Mouse (Mus musculus): ENCODE measurements around the gene Rft1. TPM values are rescaled to one million over a fixed set of nuclear protein-coding genes. Genes with fewer than 3 reads are reported as not detected.

The Rft1 gene
- total and polyA plus RNA-seq, 2 experiments from 2014 or later, result 9.6 to 12.3 TPM

DNA sequence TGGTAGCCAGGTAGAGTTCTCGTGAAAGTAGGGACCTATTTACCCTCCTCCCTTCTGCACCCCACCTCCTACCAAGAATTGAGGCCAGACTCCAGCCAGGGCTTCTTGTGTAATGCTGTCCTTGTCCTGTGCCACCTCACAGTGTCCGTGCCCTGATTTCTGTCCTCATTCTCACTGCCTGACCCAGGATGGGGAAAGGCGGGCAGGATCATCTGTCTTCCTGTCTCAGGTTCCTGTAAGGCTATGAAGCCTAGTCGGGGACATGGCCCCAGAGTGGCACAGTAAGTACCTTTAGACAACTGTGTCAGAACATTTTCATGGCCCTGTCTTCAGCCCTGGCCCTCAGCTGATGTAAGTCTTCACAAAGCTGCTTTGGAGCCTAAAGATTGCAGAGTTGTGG, 15.5 kb upstream of the Rft1 start:
- ATAC-seq (ENCODE audit: low FRiP score) (no peak), DNase-seq (ENCODE audit: low spot score) (no peak)
- H3K27me3 ChIP-seq (ENCODE audit: insufficient read depth, low read length), result no peaks in the 10 kb centered on the region
- H3K4me3 ChIP-seq (ENCODE audit: low read depth, low read length), result no peak overlapping the region
- H3K4me1 ChIP-seq (ENCODE audit: insufficient read depth, low read length), result no peaks in the 10 kb centered on the region
- 90% methylated on average over 4 of the region's 4 CpGs for WGBS
- no peaks in the 10 kb centered on the region for H3K9me3 ChIP-seq (ENCODE audit: low read length)
- no peak for TF ChIP-seq CTCF (IDR thresholded peaks at IDR 0.05)
- H3K9ac ChIP-seq (replicated peaks; ENCODE audit: low read length, poor library complexity, severe bottlenecking), result no peak overlapping the region
- no peaks in the 10 kb centered on the region for H3K36me3 ChIP-seq (ENCODE audit: insufficient read depth, low read length)
- no peak overlapping the region for H3K4me2 ChIP-seq (ENCODE audit: low read depth, low read length, poor library complexity, severe bottlenecking)
- H3K27ac ChIP-seq (ENCODE audit: low read depth, low read length), result no peak overlapping the region

DNA sequence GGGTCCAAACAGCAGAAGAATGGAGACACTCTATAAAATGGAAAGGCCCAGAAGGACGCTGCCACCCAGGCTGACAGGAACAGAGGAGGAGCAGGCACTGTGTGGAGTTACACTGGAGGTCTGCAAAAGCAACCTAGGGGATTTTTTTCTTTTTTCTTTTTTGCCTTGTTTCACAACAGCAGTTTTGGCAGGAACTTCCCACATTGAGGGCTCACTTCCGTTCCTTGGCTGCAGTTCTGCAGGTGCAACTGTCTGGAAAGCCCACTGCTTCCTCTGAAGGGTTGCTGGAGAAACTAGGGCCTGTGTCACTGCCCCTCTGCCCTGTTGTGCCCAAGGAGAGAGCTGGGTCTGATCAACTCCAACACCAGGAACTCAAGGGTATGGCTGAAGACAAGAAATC, 12.4 kb upstream of the Rft1 start:
- H3K36me3 ChIP-seq (ENCODE audit: insufficient read depth, low read length), result no peaks in the 10 kb centered on the region

DNA sequence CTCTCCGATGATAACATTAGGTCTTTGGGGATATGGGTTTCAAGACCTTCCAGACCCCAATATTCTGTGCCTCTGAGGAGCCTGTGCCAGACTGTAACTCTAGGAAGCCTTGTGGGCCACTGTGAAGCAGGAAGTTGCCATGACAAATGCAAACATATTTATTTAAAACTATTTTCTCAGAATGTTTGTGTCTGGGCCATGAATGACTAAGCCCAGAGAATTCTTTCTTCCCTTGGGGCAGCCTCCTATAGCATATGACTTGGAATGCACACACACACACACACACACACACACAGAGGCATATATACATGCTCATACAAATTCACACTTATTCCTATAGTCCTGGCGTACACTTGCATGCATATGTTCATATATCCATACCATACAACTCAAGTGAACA, 10.1 kb upstream of the Rft1 start:
- Histone ChIP-seq H3K36me3 (ENCODE audit: insufficient read depth, low read length) (no peaks in the 10 kb centered on the region), H3K4me2 (ENCODE audit: low read depth, low read length, poor library complexity, severe bottlenecking) (no peak overlapping the region), H3K4me1 (ENCODE audit: insufficient read depth, low read length) (no peaks in the 10 kb centered on the region), H3K9me3 (ENCODE audit: low read length) (no peaks in the 10 kb centered on the region), H3K27ac (ENCODE audit: low read depth, low read length) (no peak overlapping the region), H3K9ac (replicated peaks; ENCODE audit: low read length, poor library complexity, severe bottlenecking) (no peak overlapping the region), H3K27me3 (ENCODE audit: insufficient read depth, low read length) (no peaks in the 10 kb centered on the region), H3K4me3 (ENCODE audit: low read depth, low read length) (no peak overlapping the region)
- 89% methylated on average over 2 of the region's 2 CpGs for WGBS
- no peak for DNase-seq (ENCODE audit: low spot score)
- ATAC-seq (ENCODE audit: low FRiP score), result no peak
- no peak for TF ChIP-seq CTCF (IDR thresholded peaks at IDR 0.05)

More for the DNA sequence above, 12.4 kb upstream of the Rft1 start:
- 70% methylated on average over 2 of the region's 2 CpGs for WGBS
- TF ChIP-seq CTCF (IDR thresholded peaks at IDR 0.05), result no peak
- H3K4me3 ChIP-seq (ENCODE audit: low read depth, low read length), result no peak overlapping the region
- no peak overlapping the region for H3K9ac ChIP-seq (replicated peaks; ENCODE audit: low read length, poor library complexity, severe bottlenecking)
- no peaks in the 10 kb centered on the region for H3K9me3 ChIP-seq (ENCODE audit: low read length)
- DNase-seq (ENCODE audit: low spot score) (no peak), ATAC-seq (ENCODE audit: low FRiP score) (no peak)
- H3K4me1 ChIP-seq (ENCODE audit: insufficient read depth, low read length), result no peaks in the 10 kb centered on the region
- no peak overlapping the region for H3K27ac ChIP-seq (ENCODE audit: low read depth, low read length)
- H3K4me2 ChIP-seq (ENCODE audit: low read depth, low read length, poor library complexity, severe bottlenecking), result no peak overlapping the region
- no peaks in the 10 kb centered on the region for H3K27me3 ChIP-seq (ENCODE audit: insufficient read depth, low read length)

DNA sequence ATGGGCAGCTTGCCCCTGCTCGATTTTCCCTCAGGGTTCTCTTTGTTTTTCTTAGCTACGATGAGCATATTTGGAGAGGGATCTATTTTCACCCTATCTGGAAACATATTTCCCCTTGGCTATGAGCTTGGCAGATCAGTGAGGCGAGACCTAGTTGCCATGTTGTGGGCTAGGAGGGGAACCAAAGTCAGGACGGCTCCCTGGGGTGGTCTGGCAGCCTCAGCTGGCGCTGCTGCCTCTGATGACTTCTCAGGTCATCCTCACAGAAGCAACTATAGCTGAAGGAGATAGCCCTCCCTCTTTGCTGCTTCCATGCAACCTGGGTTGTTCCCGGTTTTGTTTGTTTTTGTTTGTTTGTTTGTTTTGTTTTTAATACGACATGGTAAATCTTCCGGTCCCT, 9.1 kb upstream of the Rft1 start:
- Histone ChIP-seq H3K27me3 (ENCODE audit: insufficient read depth, low read length) (no peaks in the 10 kb centered on the region), H3K4me2 (ENCODE audit: low read depth, low read length, poor library complexity, severe bottlenecking) (no peak overlapping the region), H3K4me3 (ENCODE audit: low read depth, low read length) (no peak overlapping the region), H3K4me1 (ENCODE audit: insufficient read depth, low read length) (no peaks in the 10 kb centered on the region), H3K9me3 (ENCODE audit: low read length) (no peaks in the 10 kb centered on the region), H3K27ac (ENCODE audit: low read depth, low read length) (no peak overlapping the region), H3K36me3 (ENCODE audit: insufficient read depth, low read length) (no peaks in the 10 kb centered on the region), H3K9ac (replicated peaks; ENCODE audit: low read length, poor library complexity, severe bottlenecking) (no peak overlapping the region)
- DNase-seq (ENCODE audit: low spot score) (no peak), ATAC-seq (ENCODE audit: low FRiP score) (no peak)
- WGBS, result 75% methylated on average over 8 of the region's 8 CpGs
- TF ChIP-seq CTCF (IDR thresholded peaks at IDR 0.05), result no peak

GRCm38 (mm10) chr14:30646486-30646885, 7.7 kb upstream of the Rft1 start:
- DNase-seq (ENCODE audit: low spot score) (no peak), ATAC-seq (ENCODE audit: low FRiP score) (no peak)
- Histone ChIP-seq H3K9me3 (ENCODE audit: low read length) (no peaks in the 10 kb centered on the region), H3K36me3 (ENCODE audit: insufficient read depth, low read length) (no peaks in the 10 kb centered on the region), H3K9ac (replicated peaks; ENCODE audit: low read length, poor library complexity, severe bottlenecking) (no peak overlapping the region), H3K4me3 (ENCODE audit: low read depth, low read length) (no peak overlapping the region), H3K4me2 (ENCODE audit: low read depth, low read length, poor library complexity, severe bottlenecking) (no peak overlapping the region), H3K4me1 (ENCODE audit: insufficient read depth, low read length) (no peaks in the 10 kb centered on the region), H3K27me3 (ENCODE audit: insufficient read depth, low read length) (no peaks in the 10 kb centered on the region), H3K27ac (ENCODE audit: low read depth, low read length) (no peak overlapping the region)
- WGBS, result 100% methylated on average over 1 of the region's 1 CpGs
- TF ChIP-seq CTCF (IDR thresholded peaks at IDR 0.05), result no peak

DNA sequence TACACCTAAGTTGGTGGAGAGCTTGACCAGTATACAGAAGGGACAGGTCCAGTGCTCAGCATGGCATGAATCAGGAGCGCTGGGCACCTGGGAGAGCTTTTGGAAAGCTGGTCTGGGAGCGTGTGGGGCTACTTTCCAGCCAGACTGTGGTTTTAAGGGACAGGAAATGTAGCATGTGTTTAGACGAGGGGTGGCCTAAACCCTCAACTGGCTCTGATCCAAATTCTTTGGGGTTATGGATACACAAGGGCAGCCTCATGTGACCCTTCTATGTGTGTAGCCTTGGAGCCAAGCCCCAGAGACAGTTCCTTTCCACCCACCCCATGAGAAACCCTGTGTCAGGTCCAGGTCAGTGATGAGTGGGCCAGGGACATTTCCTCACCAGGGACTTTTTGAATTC, 5.7 kb upstream of the Rft1 start:
- DNase-seq (ENCODE audit: low spot score) (no peak), ATAC-seq (ENCODE audit: low FRiP score) (no peak)
- 60% methylated on average over 3 of the region's 3 CpGs for WGBS
- no peak overlapping the region for H3K4me2 ChIP-seq (ENCODE audit: low read depth, low read length, poor library complexity, severe bottlenecking)
- no peaks in the 10 kb centered on the region for H3K27me3 ChIP-seq (ENCODE audit: insufficient read depth, low read length)
- no peaks in the 10 kb centered on the region for H3K36me3 ChIP-seq (ENCODE audit: insufficient read depth, low read length)
- H3K9ac ChIP-seq (replicated peaks; ENCODE audit: low read length, poor library complexity, severe bottlenecking), result no peak overlapping the region
- H3K4me3 ChIP-seq (ENCODE audit: low read depth, low read length), result no peak overlapping the region
- no peak for TF ChIP-seq CTCF (IDR thresholded peaks at IDR 0.05)
- H3K9me3 ChIP-seq (ENCODE audit: low read length), result no peaks in the 10 kb centered on the region
- H3K4me1 ChIP-seq (ENCODE audit: insufficient read depth, low read length), result no peaks in the 10 kb centered on the region
- no peak overlapping the region for H3K27ac ChIP-seq (ENCODE audit: low read depth, low read length)
